Mouse (Mus musculus) brain, embryonic 18.5 days (tissue): Measurements from ENCODE around the gene Krt4.

Experiments used
- DNase-seq: peaks from one replicate; pipeline ENCODE4 v3.0.0-alpha.2; 2012; ENCODE audit warnings: low read depth, low spot score

Krt4 gene

DNA sequence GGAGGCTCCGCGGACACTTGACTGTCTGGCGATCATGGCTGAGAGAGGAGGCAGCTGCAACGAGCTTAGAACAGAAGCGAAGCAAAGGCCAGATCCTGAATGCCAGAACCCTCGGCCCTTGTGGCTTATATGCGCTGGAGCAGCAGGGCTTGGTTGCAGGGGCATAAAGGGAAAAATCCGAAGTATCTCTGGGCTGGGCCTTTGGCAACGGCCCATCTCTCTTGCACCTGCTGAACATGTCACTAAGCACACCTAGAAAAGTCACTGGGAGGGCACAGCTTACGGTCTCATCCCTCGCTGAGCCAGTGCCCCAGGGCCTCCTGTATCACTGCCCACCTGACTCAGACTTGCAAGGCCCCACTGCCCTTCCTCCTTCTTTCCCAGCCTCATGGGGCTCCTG lies at the start of gene Krt4:
Krt4 (minus strand) TSS at position 101 of the 400 bp plus-strand sequence.
- no peak for DNase-seq

GRCm38 (mm10) chr15:101973414-101974077 lies 49.0 kb upstream of the Krt4 start:
- peak; percentile 76 for DNase-seq

DNA sequence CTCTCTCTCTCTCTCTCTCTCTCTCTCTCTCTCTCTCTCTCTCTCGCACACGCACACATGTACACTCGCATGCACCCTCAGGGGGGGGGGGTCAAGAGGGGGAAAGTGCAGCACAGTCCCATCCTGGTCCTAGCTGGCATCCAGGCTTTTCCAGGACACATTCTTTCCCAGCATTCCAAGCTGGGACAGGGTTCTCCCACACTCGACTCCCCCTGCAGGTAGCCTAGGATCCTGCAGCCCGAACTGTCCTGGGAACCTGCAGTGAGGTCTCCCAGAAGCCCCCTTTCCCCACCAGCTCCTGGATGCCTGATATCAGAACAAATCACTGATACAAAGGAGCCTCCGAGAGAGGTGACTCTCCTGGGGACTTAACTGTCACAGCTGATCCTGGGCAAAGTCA lies 46.0 kb upstream of the Krt4 start:
- no peak for DNase-seq

GRCm38 (mm10) chr15:101966808-101967207 lies 42.3 kb upstream of the Krt4 start:
- DNase-seq, result no peak

DNA sequence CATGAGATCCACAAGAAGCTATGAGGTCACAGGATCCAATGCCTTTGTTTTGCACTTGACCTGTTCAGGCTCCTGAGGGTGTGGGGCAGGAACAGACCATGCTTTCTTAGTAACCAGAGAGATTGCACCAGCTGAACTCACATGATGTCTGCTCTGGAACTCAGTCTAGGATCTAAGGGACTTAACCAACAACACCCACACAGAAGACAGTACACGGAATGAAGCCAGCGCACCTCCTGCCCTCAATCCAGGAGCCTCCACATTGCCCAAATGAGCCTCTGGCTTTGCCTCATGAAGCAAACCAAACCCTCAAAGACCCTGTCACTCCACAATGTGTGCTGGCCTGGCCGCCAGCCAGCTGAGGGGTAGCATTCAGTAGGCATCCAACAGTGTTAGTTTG lies 34.4 kb upstream of the Krt4 start:
- DNase-seq, result no peak

DNA sequence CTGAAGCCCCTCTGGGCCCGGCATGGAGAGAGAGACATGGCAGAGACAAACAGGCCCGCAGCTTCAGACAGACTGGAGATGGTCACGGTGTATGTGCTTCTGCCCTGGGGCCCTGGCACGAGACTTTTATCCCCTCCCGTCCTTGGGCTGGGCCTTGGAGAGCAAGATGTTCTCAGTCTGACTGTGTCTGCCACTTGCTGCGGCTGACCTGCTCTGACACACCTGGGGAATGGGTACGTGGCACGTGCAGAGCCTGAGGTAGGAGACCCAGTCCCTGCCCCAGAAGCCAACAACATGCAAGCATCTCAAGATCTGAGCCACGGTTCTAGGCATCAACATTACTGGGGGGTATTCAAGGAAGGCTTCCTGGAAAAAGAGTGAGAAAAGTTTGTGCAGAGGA lies 29.7 kb upstream of the Krt4 start, which contains the start of gene Krt78:
Krt78 (minus strand) TSS at position 101 of the 400 bp plus-strand sequence.
- DNase-seq, result no peak

DNA sequence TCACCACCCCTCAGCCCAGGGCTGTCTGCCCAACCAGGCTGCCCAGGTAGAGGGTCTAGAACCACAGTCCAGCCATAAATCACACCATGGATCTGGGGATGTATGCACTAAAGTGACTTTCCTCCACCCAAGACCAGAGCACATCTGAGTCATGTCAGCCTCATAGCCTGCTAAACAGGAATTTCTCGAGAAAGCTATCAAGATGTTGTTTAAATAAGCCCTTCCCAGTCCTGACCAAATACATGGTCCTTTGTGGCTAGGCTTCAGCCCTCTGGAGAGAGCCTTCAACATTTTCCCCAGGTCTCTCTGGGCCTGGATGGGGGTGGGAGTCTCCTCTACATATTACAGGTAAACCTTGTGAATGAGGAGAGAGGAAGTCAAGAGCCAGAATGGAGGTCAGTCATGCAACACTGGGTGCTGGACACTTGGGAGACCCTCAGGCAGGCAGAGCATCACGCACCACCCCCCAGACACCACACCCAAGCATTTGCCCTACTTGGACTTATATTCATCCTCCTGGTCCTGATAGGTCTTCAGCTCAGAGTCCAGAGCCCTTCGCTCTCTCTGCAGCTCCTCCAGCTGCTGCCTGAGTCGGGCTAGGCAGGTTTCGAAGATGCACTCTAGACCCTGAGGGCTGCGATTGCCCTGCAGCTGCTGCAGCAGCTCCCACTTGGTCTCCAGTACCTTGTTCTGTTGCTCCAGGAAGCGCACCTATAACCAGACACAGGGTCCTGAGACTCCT lies 28.4 kb upstream of the Krt4 start:
- DNase-seq, result no peak

DNA sequence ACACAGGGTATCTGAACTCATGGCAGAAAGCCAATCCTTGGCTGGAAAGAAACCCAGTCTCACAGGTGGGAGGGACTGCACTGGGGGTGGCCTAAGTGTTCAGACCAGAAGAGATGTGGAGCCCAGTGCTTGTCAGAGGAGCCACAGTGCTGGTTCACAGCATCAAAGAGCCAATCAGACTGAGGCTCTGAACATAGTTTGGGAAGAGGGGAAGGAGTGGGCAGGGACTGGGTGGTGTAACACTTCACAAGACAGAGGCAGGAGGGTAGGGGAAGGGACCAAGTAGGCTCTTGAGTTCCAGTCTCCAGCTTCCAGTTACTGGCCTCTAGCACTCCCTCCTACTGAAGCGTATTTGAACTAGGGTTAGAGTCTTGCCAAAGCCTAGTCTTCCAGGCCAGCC lies 20.9 kb upstream of the Krt4 start:
- DNase-seq, result no peak

DNA sequence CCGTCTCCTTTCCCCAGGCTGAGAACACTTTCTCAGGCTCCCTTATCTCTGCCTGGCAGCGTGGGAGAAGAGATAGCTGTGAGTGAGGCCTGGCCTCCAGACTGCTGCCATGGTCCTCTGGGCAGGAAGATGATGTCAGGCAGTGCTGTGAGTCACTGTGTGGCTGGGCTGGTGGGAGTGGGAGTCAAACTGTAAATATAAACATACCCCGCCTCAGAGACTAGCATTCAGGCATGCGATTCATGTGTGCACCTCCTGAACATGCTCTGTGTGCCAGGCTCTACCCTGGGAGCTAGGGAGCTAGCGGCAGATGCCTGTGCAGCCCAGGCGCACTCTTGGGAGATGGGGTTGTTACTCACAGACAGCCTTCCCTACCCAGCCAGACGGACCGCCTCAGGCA lies 17.4 kb upstream of the Krt4 start:
- DNase-seq, result no peak

DNA sequence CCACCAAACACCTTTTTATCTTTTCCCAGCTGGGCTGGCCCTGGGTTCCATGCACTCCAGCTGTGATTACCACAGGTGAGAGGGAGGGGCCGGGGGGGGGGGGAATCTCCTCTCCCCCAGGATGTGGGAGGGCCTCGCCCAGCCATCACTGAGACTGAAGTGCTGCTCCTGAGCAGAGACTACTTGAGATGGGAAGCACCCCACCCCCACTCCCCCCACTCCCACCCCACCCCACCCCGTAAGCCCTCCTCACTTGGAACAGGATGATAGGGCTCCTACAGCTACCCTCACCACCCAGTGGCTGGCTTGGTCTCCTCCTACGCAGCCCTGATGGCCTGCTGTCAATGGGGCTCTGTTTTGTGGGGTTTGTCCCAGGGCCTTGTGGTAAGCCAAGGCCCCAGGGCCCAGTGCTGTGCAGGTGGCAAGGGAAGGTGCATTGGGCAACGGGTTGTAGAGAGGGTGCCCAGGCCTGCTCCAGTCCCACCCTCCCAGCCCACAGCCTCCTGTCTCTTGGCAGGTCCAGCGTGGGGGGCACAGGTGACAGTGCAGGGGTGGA lies 15.8 kb upstream of the Krt4 start, which contains the start of gene Krt79:
Krt79 (minus strand) TSS at position 51 of the 556 bp plus-strand sequence.
- DNase-seq, result no peak

DNA sequence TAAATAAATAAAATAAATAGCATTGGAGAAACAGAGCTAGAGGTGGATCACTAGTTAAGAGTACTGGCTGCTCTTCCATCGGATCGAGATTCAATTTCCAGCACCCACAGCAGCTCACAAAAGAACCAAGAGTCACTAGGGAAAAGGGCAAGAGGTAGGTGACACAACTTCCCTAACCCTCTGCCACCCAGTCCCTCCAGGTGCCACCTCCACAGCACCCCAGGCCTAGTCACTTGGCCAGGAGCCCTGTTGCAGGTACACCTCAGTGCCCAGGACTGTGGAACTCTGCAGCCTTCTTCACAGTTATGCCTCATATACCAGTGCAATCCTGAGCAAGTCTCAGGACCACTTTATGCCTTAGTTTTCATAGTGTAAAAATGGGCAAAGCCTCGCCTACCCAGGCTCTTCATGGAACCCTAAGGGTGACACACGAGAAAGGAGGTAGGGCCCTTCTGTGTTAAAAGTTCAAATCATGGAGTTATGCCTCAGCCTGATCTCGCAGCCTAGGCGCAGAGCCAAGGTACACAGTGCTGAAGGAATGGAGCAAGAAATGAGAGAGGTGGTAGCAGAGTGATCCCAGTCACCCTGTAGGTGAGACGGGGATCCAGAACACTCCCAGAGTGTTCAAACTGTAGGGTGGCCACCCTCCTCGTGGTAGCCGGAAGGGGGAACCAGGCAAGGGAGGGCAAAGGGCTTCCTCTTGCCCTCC lies 14.2 kb upstream of the Krt4 start:
- no peak for DNase-seq

GRCm38 (mm10) chr15:101933024-101933423 lies 8.5 kb upstream of the Krt4 start:
- no peak for DNase-seq

DNA sequence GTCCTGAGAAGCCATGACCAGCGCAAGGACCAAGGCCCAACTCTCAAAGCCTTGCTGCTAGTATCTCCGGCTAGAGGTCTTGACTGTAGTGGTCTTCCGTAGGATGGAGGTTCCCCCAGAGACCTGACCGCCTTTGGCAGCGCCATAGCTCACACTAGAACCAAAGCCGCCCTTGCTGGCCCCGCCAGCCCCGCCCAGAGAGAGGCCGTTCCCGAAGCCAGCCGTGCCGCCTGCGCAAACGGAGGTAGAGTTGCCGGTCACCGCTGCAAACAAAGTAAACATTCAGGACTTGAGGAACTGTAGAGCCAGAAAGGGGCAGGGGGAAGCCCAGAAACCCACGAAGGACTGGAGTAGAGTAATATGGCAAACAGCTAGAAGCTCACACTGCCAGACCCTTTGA lies 5.1 kb upstream of the Krt4 start:
- no peak for DNase-seq

DNA sequence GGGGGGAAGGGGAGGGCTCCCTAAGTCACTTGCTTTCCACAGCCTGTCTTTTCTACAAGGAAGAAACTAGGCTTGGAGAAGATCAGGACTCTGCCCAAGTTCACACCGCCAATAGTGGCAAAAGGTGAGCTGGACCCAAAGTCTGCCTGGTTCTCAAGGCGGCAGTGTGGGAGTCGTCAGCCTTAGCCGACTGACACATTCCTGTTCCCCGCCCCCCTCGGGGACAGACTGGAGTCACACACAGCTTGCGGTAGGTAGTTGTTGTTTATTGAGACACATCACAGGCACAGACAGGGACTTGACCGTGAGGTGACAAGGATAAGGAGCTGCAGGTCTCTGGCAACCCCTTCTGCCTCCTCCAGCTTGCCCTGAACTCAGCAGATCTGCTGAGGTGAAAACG lies 4.6 kb upstream of the Krt4 start:
- DNase-seq, result no peak

GRCm38 (mm10) chr15:101927340-101928080 lies 3.0 kb upstream of the Krt4 start:
- DNase-seq, result no peak

- no peak for DNase-seq
These were observed 506 bp upstream of the Krt4 start for GRCm38 (mm10) chr15:101925041-101925440.

DNA sequence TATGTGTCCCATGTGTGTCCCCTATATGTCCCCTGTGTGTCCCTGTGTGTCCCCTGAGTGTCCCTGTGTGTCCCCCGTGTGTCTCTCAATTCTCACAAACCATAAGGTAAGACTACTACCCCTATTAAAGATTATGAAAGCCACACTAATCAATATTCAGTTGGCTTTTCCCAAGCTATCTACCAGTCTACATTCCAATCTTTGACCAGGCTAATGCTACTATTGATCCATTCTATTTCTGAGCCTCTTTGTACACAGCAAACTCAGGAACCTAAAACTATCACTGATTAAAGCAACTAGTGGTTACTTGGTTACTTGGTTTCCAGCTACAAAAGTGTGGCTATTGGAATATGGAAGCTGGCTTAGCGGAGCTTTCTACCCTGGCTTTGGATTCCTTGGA lies 2.2 kb downstream of the Krt4 start:
- no peak for DNase-seq

- no peak for DNase-seq
These were observed 8.5 kb downstream of the Krt4 start for GRCm38 (mm10) chr15:101916072-101916471.

DNA sequence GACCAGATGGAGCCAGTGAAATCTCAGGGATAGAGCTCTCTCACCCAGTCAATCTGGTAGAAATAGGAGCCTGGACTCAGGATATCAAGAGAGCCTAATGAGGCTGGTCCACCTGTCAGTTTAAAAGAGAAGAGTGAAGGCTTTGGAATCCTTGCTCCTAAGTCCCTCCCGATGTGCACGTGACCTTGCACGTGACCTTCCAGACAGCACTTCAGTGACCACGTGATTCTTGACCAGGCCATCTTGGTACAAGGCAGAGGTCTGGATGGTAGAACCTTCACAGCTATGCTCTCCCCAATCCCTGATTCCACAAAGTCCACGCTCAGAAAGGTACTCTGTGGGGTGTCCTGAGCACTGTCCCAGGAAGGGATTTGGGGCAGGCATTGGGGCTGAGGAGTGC lies 19.7 kb downstream of the Krt4 start:
- DNase-seq, result no peak

DNA sequence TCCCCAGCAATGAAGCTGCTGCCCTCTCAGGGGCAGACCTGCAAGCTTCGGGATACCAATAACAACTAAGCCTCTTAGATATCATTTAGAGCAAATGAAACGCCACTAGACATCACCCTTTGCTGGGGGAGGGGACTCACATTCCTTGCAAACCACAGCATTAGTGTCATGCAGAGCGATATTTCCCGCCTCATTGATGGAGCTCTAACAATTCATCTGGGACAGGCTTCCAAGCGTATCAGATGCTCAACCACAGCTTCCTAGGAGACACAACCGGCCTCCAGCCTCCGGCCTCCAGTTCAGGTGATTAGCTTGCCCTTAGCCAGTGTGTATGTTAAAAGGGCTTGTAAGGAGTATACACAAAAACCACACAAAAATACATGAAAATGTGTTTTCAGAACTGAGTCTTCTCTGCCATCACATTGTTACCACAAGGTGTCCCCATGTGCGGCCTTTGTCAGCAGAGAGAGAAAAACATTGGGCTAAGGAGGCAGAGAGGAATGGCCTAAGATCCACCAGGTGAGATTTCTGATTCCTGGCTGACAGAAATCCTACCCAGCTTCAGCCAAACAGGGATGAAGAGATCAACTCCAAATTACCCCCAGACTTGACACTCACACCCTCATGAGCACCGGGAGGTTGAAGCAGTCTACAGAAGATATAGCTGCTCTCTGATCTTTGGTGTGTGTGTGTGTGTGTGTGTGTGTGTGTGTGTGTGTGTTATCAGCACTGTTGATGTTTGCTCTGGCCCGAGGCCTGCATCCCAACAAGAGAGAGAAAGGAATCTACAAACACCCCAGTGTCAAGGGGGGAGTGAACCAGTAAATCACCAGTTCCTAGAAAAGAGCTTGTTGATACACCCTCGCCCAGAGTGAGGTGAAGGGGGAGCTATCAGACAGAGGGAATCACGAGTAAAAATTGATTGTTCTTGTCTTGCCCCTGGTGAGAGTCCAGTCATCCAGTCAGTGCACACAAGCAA lies 22.1 kb downstream of the Krt4 start:
- no peak for DNase-seq
